Mouse (Mus musculus) thymus, postnatal 25 days (tissue): ENCODE measurements around the gene Cntfr.

Experiments
- DNase-seq: peaks from one replicate; pipeline ENCODE4 v3.0.0; 2022

Cntfr gene

GRCm38 (mm10) chr4:41641199-41641822 is 55.6 kb downstream of the Cntfr start:
- DNase-seq: no peak

- DNase-seq: peak; percentile 90
Observed at GRCm38 (mm10) chr4:41639913-41640507, 56.9 kb downstream of the Cntfr start, which contains the start of gene Enho. Enho (minus strand) TSS chr4:41640324.

- no peak for DNase-seq
Observed at GRCm38 (mm10) chr4:41639214-41639841, 57.6 kb downstream of the Cntfr start.

GRCm38 (mm10) chr4:41638828-41639213 is 58.1 kb downstream of the Cntfr start:
- DNase-seq: no peak

- no peak for DNase-seq
Observed at GRCm38 (mm10) chr4:41638186-41638731, 58.6 kb downstream of the Cntfr start.

GRCm38 (mm10) chr4:41636882-41637635 is 59.8 kb downstream of the Cntfr start:
- DNase-seq: no peak

- no peak for DNase-seq
Observed at GRCm38 (mm10) chr4:41636366-41636765, 60.5 kb downstream of the Cntfr start.

GRCm38 (mm10) chr4:41635906-41636305 is 61.0 kb downstream of the Cntfr start:
- no peak for DNase-seq

GRCm38 (mm10) chr4:41635224-41635623 is 61.7 kb downstream of the Cntfr start:
- no peak for DNase-seq

GRCm38 (mm10) chr4:41634631-41635030 is 62.3 kb downstream of the Cntfr start:
- no peak for DNase-seq

- DNase-seq: no peak
Observed at GRCm38 (mm10) chr4:41633001-41633400, 63.9 kb downstream of the Cntfr start.

GRCm38 (mm10) chr4:41631390-41631789 is 65.5 kb downstream of the Cntfr start:
- DNase-seq: no peak

- DNase-seq: no peak
Observed at GRCm38 (mm10) chr4:41630196-41630595, 66.7 kb downstream of the Cntfr start.

GRCm38 (mm10) chr4:41628202-41628927 is 68.5 kb downstream of the Cntfr start:
- no peak for DNase-seq

- DNase-seq: no peak
Observed at GRCm38 (mm10) chr4:41622071-41622470, 74.8 kb downstream of the Cntfr start.

- DNase-seq: no peak
Observed at GRCm38 (mm10) chr4:41618916-41619746, 77.8 kb downstream of the Cntfr start.

- no peak for DNase-seq
Observed at GRCm38 (mm10) chr4:41615661-41616599, 81.0 kb downstream of the Cntfr start.

- DNase-seq: peak; percentile 62
Observed at GRCm38 (mm10) chr4:41614156-41614555, 82.7 kb downstream of the Cntfr start.

- DNase-seq: no peak
Observed at GRCm38 (mm10) chr4:41612166-41612565, 84.7 kb downstream of the Cntfr start.

GRCm38 (mm10) chr4:41610594-41610980 is 86.3 kb downstream of the Cntfr start:
- no peak for DNase-seq
